Mouse (Mus musculus) MEL (cell line): ENCODE data around the gene Cyp1a2.

Experiments
- BHLHE40 ChIP-seq: IDR thresholded peaks from 2 replicates; pipeline ENCODE4 v1.6.1; 2012; ENCODE audit warnings: low read depth, mild to moderate bottlenecking, inconsistent platforms, low read length, improper control_type of control experiment, borderline replicate concordance
- CTCF ChIP-seq, 3 experiments: IDR thresholded peaks in 2 of 3; conservative IDR thresholded peaks in 1 of 3; 2 replicates each; pipeline ENCODE4 v1.5.1; 2011 to 2012; ENCODE audit warnings: low read length in 3 of 3, low read depth in 2 of 3, mild to moderate bottlenecking in 2 of 3, improper control_type of control experiment in 1 of 3, inconsistent platforms in 1 of 3, mixed read lengths in 1 of 3, moderate library complexity in 1 of 3; ENCODE audit not compliant: control insufficient read depth in 1 of 3, insufficient read depth in 1 of 3, poor library complexity in 1 of 3, severe bottlenecking in 1 of 3
- EP300 ChIP-seq, 2 experiments: IDR thresholded peaks; 2 replicates each; pipeline ENCODE4 v1.6.1; 2011; ENCODE audit warnings: improper control_type of control experiment in 2 of 2, low read length in 2 of 2, low read depth in 1 of 2, mild to moderate bottlenecking in 1 of 2
- GATA1 ChIP-seq: IDR thresholded peaks from 2 replicates; pipeline ENCODE4 v1.6.1; 2011; ENCODE audit warnings: low read depth, low read length, improper control_type of control experiment
- MAFK ChIP-seq: IDR thresholded peaks from 2 replicates; pipeline ENCODE4 v1.6.1; 2011; ENCODE audit warnings: low read depth, mild to moderate bottlenecking, low read length, improper control_type of control experiment, borderline replicate concordance
- MAX ChIP-seq: IDR thresholded peaks from 2 replicates; pipeline ENCODE4 v1.6.1; 2011; ENCODE audit warnings: low read length, improper control_type of control experiment
- POLR2A ChIP-seq, 2 experiments: IDR thresholded peaks; 2 replicates each; pipeline ENCODE4 v1.6.1; 2011 to 2012; ENCODE audit warnings: low read length in 2 of 2, mild to moderate bottlenecking in 2 of 2, control low read depth in 1 of 2, improper control_type of control experiment in 1 of 2, low read depth in 1 of 2, moderate library complexity in 1 of 2; ENCODE audit not compliant: control insufficient read depth in 1 of 2, insufficient read depth in 1 of 2, poor library complexity in 1 of 2
- TAL1 ChIP-seq: IDR thresholded peaks from 2 replicates; pipeline ENCODE4 v1.6.1; 2012; ENCODE audit warnings: mild to moderate bottlenecking, inconsistent platforms, low read length, moderate library complexity, mixed read lengths
- ZC3H11A ChIP-seq: IDR thresholded peaks from 2 replicates; pipeline ENCODE4 v1.6.1; 2012; ENCODE audit warnings: low read depth, mild to moderate bottlenecking, inconsistent platforms, low read length, improper control_type of control experiment

DNA sequence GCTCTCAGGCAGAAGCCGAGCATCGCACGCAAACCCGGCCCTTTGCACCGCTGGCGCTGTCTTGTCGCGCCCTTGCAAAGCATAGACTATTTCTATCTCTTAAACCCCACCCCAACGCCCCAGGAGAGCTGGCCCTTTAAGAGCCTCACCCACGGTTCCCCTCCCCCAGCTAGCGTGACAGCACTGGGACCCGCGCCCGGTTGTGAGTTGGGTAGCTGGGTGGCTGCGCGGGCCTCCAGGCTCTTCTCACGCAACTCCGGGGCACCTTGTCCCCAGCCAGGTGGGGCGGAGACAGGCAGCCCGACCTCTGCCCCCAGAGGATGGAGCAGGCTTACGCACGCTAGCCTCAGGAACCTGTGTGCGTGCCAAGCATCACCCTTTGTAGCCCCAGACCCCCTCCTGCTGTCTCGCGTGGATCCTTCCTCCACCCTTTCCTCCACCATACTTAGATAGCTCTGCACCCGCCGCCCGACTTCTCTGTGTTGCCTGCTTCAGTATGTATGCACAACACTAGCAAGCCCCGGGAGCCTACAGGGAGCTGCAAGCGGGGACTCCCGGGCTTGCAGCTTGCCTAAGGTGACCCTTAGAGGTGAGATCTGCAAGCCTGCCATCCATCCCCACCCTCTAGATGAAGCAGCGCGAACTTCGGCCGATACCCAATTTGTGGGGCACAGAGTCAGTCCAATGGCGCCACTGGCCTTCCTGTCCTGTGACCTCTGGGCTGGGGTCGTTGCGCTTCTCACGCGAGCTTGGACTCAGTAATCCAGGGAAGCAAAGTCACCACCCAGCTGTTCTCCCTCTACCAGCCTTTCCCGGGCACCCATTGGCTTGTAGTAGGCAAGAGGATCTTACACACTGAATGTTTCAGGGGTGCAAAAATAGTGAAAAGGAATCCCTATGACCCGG is 13.1 kb upstream of the Cyp1a2 start:
- no peak for TF ChIP-seq POLR2A (IDR thresholded peaks at IDR 0.05; ENCODE audit: control insufficient read depth in 1 of 2, insufficient read depth in 1 of 2, low read depth in 1 of 2, low read length in 2 of 2, poor library complexity in 1 of 2)
- TF ChIP-seq TAL1, result no peak
- no peak for TF ChIP-seq CTCF (IDR thresholded peaks at IDR 0.05 in 2 of 3, conservative IDR thresholded peaks at IDR 0.05 in 1 of 3; ENCODE audit: control insufficient read depth in 1 of 3, insufficient read depth in 1 of 3, low read depth in 2 of 3, low read length in 3 of 3, poor library complexity in 1 of 3, severe bottlenecking in 1 of 3)
- TF ChIP-seq EP300 (IDR thresholded peaks at IDR 0.05; ENCODE audit: low read depth in 1 of 2, low read length in 2 of 2), result no peak
- TF ChIP-seq GATA1, result no peak
- TF ChIP-seq ZC3H11A, result no peak
- no peak for TF ChIP-seq MAX
- TF ChIP-seq MAFK, result no peak
- no peak for TF ChIP-seq BHLHE40
